Mouse (Mus musculus) spleen, postnatal 10 days (tissue): ENCODE results near the gene Mtmr1.

Experiments used
- DNase-seq, 2 experiments: peaks; one replicate each; pipeline ENCODE4 v3.0.0; 2021 to 2022; ENCODE audit warnings: low spot score in 2 of 2

Mtmr1 gene

DNA sequence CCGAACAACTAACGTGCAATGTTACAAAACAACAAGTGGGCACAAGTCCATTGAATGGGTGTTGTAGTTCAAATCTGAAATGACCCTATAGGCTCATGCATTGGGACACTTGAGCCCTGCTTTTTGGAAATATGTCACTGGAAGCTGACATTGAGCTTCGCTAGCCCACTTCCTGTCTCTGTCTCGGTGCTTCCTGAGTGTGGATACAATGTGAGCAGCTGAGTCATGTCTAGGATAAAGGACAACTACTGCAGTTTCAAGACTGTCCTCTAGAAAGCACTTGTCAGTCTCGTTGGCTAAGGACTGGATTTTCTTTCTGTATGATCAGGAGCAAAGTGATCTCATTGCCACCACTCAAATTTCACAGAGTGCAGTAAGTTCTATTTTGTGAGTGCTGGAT lies 78.4 kb downstream of the Mtmr1 start:
- no peak for DNase-seq

DNA sequence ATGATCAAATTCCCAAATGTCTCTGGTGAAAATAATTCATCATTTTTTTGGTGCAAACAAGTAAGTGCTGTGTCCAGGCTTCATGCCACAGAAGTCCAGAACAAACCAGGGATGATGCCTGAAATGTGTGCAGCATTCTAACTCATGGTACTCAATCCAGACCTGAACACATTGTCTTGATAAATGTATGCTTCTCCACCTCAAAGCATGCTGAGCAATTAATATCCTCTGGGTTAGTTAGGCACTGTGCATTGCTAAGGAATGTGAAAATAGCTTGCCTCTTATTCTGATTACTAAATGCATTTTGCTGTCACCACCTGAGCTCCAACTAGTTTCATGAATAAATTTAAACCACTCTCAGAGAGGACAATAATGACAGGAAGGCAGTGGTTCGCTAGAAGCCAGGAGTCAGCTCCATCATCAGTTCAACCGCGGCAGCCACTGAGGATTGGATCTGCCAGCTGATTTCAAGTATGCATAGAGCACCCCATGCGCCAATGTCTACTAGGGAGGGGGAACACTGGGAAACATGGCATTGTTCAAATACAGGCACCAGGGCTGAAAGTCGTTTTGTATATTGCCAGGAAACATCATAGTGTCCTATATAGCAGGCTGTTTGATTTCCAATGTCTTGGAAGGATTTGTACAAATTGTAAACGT lies 91.6 kb downstream of the Mtmr1 start:
- DNase-seq, result no peak

DNA sequence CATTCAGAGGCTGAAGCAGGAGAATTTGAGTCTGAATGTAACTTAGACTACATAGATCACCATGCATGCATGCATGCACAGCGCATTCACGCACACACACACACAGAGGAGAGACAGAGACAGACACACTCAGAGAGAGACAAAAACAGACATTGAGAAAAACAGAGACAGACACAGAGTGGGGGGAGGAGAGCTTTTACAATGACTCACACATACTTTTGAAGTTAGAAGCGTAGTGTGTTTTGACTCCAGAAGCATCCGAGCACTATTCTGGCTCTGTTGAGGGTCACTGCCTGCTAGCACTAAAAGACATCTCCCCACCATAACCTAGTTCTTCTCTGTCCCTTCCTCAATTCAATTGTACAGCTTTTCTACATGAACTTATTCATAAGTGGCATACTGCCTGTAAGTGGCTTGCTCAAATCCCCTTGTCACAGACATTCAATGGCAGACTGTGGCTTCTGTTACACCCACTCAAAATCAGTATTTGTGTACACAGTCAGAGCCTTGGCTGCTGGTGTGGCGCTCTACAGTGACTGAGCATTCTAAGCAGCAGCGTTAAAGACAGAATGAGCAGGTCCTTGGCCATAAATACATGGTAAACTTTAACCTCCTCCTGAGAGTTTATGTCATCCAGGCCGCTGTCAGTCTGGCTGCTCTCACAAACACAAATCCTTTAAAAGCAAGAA lies 99.7 kb downstream of the Mtmr1 start:
- no peak for DNase-seq

DNA sequence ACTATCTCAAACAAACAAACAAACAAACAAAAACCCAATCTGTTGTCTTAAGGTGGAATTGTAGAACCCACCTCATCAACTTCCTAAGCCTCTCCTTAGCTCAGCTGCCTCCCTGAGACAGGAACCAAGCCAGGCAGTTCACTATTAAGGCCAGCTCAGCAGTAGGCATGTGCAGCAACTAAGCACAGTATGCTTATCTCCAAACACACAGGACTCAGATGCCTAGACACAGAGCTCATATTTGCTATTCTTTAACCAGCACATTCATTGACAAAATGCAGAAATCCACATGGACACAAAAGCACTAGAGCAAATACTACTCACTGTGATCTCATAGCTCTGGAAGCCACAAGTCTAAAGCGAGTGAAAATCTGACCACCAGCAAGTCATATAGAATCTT lies 100.9 kb downstream of the Mtmr1 start:
- DNase-seq, result no peak

DNA sequence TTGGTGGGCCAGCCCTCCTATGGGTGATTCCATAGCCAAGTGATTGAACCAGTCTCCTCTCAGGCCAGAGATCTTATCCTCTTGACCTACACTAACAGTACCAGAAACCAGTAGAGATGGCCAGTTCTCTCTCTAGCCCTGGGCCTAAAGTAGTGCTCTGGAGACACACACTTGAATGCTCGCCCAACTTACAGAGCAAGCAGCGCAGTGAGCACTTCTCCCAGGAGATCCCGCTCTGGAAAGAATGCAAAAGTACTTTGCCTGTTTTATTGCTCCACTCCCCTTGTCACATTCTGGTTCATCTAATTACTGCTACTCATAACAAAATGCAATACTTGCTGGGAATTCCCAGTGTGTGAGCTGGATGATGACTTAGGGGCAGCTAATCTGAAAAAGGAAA lies 102.9 kb downstream of the Mtmr1 start:
- no peak for DNase-seq
